Mouse (Mus musculus): ENCODE data around the gene Gemin4. TPM values are rescaled to one million over a fixed set of nuclear protein-coding genes. Genes with fewer than 3 reads are reported as not detected.
A peak's percentile ranks its signal among the peaks of the same experiment; 100 is the strongest.

Gemin4 gene
- total and polyA plus RNA-seq, 3 experiments, result 41.3 to 51.6 (median 46.5) TPM

DNA sequence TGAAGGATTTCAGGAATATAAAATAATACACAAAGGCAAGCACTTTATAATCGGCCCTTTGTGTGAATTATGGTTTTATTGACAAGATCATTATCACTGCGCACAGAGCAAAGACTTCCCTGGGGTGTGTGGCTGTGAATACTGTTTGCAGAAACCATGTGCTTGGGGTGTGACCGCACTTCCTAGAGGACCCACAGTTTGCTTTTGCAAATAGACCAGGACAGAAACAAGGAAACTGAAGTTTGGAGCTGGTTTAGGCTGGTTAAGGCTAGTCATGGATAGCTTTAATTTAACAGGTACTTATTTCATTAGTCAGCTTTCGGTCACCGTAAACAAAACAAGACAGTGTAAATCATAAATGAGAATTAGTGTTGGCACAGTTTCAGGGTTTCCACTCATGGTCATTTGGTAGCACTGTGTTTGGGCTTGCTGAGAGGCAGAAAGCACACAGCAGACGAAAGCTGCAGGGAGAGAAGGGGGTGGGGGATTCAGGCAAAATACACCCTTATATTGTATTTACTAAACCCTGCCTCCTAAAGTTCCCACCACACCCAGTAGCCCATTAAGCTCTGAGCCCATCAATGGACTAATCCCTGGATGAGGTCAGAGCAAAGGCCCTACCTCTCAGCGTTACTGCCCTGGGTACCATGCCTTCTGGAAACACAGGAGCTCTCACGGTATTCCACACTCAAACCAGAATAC, 21.0 kb downstream of the Gemin4 start:
- DNase-seq (ENCODE audit: extremely low read depth), result no peak
- dilution Hi-C loops (cut with MboI; ENCODE audit: extremely low pct_ligation_motif_present, extremely low pct_unique_long_range_greater_than_20kb, low sequenced_read_pairs) (no loop called here), in situ Hi-C loops (cut with MboI; ENCODE audit: low pct_ligation_motif_present, low pct_unique_long_range_greater_than_20kb, low sequenced_read_pairs) (no loop called here)
- Histone ChIP-seq H3K4me3 (replicated peaks in 1 of 3; ENCODE audit: low read depth in 2 of 3, low read length in 2 of 3, poor library complexity in 1 of 3) (no peak overlapping the region), H3K27ac (ENCODE audit: insufficient read depth, low read depth) (no peak overlapping the region), H3K36me3 (replicated peaks in 1 of 2; ENCODE audit: control insufficient read depth in 1 of 2, insufficient read depth in 1 of 2, low read length in 1 of 2) (no peaks in the 10 kb centered on the region), H3K27me3 (replicated peaks) (peaks cover 12% of the 10 kb centered on the region), H3K4me2 (ENCODE audit: insufficient read depth, low read depth, poor library complexity, severe bottlenecking) (no peak overlapping the region), H3K9ac (ENCODE audit: insufficient read depth, low read depth) (no peak overlapping the region), H3K9me3 (replicated peaks; ENCODE audit: low read length) (no peaks in the 10 kb centered on the region), H3K79me2 (replicated peaks; ENCODE audit: control insufficient read depth, extremely low read depth, insufficient read depth, poor library complexity, severe bottlenecking) (no peaks in the 10 kb centered on the region), H3K4me1 (ENCODE audit: control insufficient read depth in 1 of 2, insufficient read depth in 2 of 2) (peaks cover 2 to 4% of the 10 kb centered on the region in 2 experiments; a peak in 3 of 4 replicates)
- TF ChIP-seq CHD1 (IDR thresholded peaks at IDR 0.05; ENCODE audit: low read depth, low read length) (no peak), UBTF (IDR thresholded peaks at IDR 0.05; ENCODE audit: low read depth, low read length) (no peak), MAZ (IDR thresholded peaks at IDR 0.05; ENCODE audit: low read depth, low read length) (no peak), HCFC1 (IDR thresholded peaks at IDR 0.05; ENCODE audit: low read depth, low read length) (no peak), ETS1 (conservative IDR thresholded peaks at IDR 0.05; ENCODE audit: low read depth, low read length) (no peak), MXI1 (IDR thresholded peaks at IDR 0.05; ENCODE audit: low read depth, low read length) (no peak), ELF1 (IDR thresholded peaks at IDR 0.05; ENCODE audit: low read depth, low read length) (no peak), IRF4 (IDR thresholded peaks at IDR 0.05; ENCODE audit: low read depth, low read length) (no peak), TBP (conservative IDR thresholded peaks at IDR 0.05; ENCODE audit: low read depth, low read length) (no peak), GABPA (IDR thresholded peaks at IDR 0.05; ENCODE audit: insufficient replicate concordance, low read depth, low read length) (no peak), MEF2A (IDR thresholded peaks at IDR 0.05; ENCODE audit: borderline replicate concordance, low read depth, low read length) (no peak), RCOR1 (conservative IDR thresholded peaks at IDR 0.05; ENCODE audit: low read depth, low read length) (no peak)

DNA sequence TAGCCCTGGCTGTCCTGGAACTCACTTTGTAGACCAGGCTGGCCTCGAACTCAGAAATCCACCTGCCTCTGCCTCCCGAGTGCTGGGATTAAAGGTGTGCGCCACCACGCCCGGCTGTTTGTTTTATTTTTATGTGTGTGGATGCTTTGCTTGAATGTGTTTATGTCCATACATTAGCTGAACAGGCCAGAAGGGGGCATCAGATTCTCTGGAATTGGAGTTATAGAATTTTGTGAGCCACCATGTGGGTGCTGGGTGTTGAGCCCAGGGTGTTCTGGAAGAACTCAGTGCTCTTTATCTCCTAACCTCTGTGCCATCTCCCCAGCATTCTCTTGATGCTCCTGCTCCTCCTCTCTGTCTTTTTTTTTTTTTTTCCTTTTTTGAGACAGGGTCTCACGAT, 30.6 kb downstream of the Gemin4 start:
- Histone ChIP-seq H3K4me2 (ENCODE audit: insufficient read depth, low read depth, poor library complexity, severe bottlenecking) (no peak overlapping the region), H3K27ac (ENCODE audit: insufficient read depth, low read depth) (no peak overlapping the region), H3K9ac (ENCODE audit: insufficient read depth, low read depth) (no peak overlapping the region), H3K4me1 (ENCODE audit: control insufficient read depth in 1 of 2, insufficient read depth in 2 of 2) (no peaks in the 10 kb centered on the region), H3K27me3 (replicated peaks) (no peaks in the 10 kb centered on the region), H3K36me3 (replicated peaks in 1 of 2; ENCODE audit: control insufficient read depth in 1 of 2, insufficient read depth in 1 of 2, low read length in 1 of 2) (peaks cover 1 to 17% of the 10 kb centered on the region in 2 experiments), H3K9me3 (replicated peaks; ENCODE audit: low read length) (no peaks in the 10 kb centered on the region), H3K79me2 (replicated peaks; ENCODE audit: control insufficient read depth, extremely low read depth, insufficient read depth, poor library complexity, severe bottlenecking) (no peaks in the 10 kb centered on the region), H3K4me3 (replicated peaks in 1 of 3; ENCODE audit: low read depth in 2 of 3, low read length in 2 of 3, poor library complexity in 1 of 3) (no peak overlapping the region)
- TF ChIP-seq SMC3 (IDR thresholded peaks at IDR 0.05; ENCODE audit: low read depth, low read length), result peak; percentile 40
- TF ChIP-seq RAD21 (IDR thresholded peaks at IDR 0.05; ENCODE audit: low read depth, low read length), result peak; percentile 35
- TF ChIP-seq CTCF (conservative IDR thresholded peaks at IDR 0.05 in 1 of 2, IDR thresholded peaks at IDR 0.05 in 1 of 2; ENCODE audit: low read depth in 2 of 2, low read length in 2 of 2), result peak in 1 of 2 experiments; percentile 59; a peak in 2 of 4 replicates
- TF ChIP-seq ZNF384 (IDR thresholded peaks at IDR 0.05; ENCODE audit: low read depth, low read length), result no peak
- no peak for TF ChIP-seq CHD2 (IDR thresholded peaks at IDR 0.05; ENCODE audit: low read length)
- TF ChIP-seq PAX5 (IDR thresholded peaks at IDR 0.05; ENCODE audit: low read length), result no peak
- no peak for TF ChIP-seq JUND (conservative IDR thresholded peaks at IDR 0.05; ENCODE audit: low read depth, low read length)
- TF ChIP-seq EP300 (IDR thresholded peaks at IDR 0.05; ENCODE audit: low read length), result no peak
- no peak for TF ChIP-seq ZC3H11A (IDR thresholded peaks at IDR 0.05; ENCODE audit: low read depth, low read length)
- TF ChIP-seq MYC (IDR thresholded peaks at IDR 0.05; ENCODE audit: low read depth, low read length), result no peak
- in situ Hi-C loops (cut with MboI; ENCODE audit: low pct_ligation_motif_present, low pct_unique_long_range_greater_than_20kb, low sequenced_read_pairs) (no loop called here), dilution Hi-C loops (cut with MboI; ENCODE audit: extremely low pct_ligation_motif_present, extremely low pct_unique_long_range_greater_than_20kb, low sequenced_read_pairs) (no loop called here)
- DNase-seq (ENCODE audit: extremely low read depth), result peak; percentile 30

Measured in CH12.LX (cell line).